Comparison of ENCODE assay signal across 31 mouse cellular contexts in genomic region chr2:160210507-160210906, GRCm38 (mm10).
DNase-seq lines count a peak whose midpoint lies in the region; ATAC-seq and TF ChIP-seq lines count a peak whose summit lies in the region.
"Had no signal": no experiment of that assay in that cellular context is flagged by ENCODE, and none has a peak within 500 bp of the region (broad histone marks: within the 10 kb centered on the region; RNA-seq: fewer than 3 reads in every experiment).

No protein-coding gene starts in this region.

- H3K27ac ChIP-seq in heart, embryonic 10.5 days = no peak overlapping the region
- H3K27ac ChIP-seq in lung, postnatal 0 days (ENCODE audit: low read length) = no peak overlapping the region
- H3K27ac ChIP-seq: forebrain, embryonic 15.5 days; gastrocnemius, adult 2 months; heart, embryonic 15.5 days; hindbrain, embryonic 12.5 days; hindbrain, postnatal 0 days; intestine, embryonic 15.5 days; limb, embryonic 10.5 days; limb, embryonic 15.5 days; midbrain, embryonic 15.5 days; neural tube, embryonic 12.5 days; stomach, postnatal 0 days had no signal

- no peaks in the 10 kb centered on the region for H3K36me3 ChIP-seq in heart, embryonic 10.5 days
- no peaks in the 10 kb centered on the region for H3K36me3 ChIP-seq in lung, postnatal 0 days (ENCODE audit: insufficient read depth, low read length)
- H3K36me3 ChIP-seq: forebrain, embryonic 15.5 days; heart, embryonic 15.5 days; hindbrain, embryonic 12.5 days; intestine, embryonic 15.5 days; limb, embryonic 10.5 days; limb, embryonic 15.5 days; midbrain, embryonic 15.5 days; neural tube, embryonic 12.5 days had no signal

- H3K4me2 ChIP-seq in lung, postnatal 0 days (replicated peaks; ENCODE audit: low read depth, low read length) = no peak overlapping the region
- H3K4me2 ChIP-seq: forebrain, embryonic 15.5 days; heart, embryonic 15.5 days; hindbrain, embryonic 12.5 days; intestine, embryonic 15.5 days; limb, embryonic 15.5 days; midbrain, embryonic 15.5 days; neural tube, embryonic 12.5 days had no signal

- TF ChIP-seq EP300 in lung, postnatal 0 days (IDR thresholded peaks at IDR 0.05) = no peak

- H3K27me3 ChIP-seq in heart, embryonic 10.5 days (ENCODE audit: insufficient read depth, poor library complexity, severe bottlenecking) = peaks cover 5% of the 10 kb centered on the region; the same call in 1 of the 2 replicates
- no peaks in the 10 kb centered on the region for H3K27me3 ChIP-seq in lung, postnatal 0 days (replicated peaks; ENCODE audit: insufficient read depth, low read length)
- H3K27me3 ChIP-seq: forebrain, embryonic 15.5 days; heart, embryonic 15.5 days; hindbrain, embryonic 12.5 days; intestine, embryonic 15.5 days; midbrain, embryonic 15.5 days; neural tube, embryonic 12.5 days had no signal

- H3K9ac ChIP-seq in lung, postnatal 0 days (replicated peaks; ENCODE audit: low read depth) = no peak overlapping the region
- H3K9ac ChIP-seq: forebrain, embryonic 15.5 days; heart, embryonic 15.5 days; hindbrain, embryonic 12.5 days; intestine, embryonic 15.5 days; limb, embryonic 15.5 days; midbrain, embryonic 15.5 days; neural tube, embryonic 12.5 days had no signal

- DNase-seq in heart, embryonic 10.5 days (ENCODE audit: low spot score) = peak; percentile 58
- no peak for DNase-seq in heart, postnatal 25 days (ENCODE audit: low spot score)
- DNase-seq in lung, postnatal 36 days = peak; percentile 22
- no peak for DNase-seq in lung, postnatal 14 days
- no peak for DNase-seq in cerebellum, adult 8-10 months
- no peak for DNase-seq in layer of hippocampus, adult 9-10 months (ENCODE audit: low spot score)
- DNase-seq in lung, postnatal 0 days (ENCODE audit: low spot score) = no peak
- DNase-seq: adrenal gland, postnatal 14 days; cerebellum, adult 18-20 months; cerebellum, postnatal 14 days; gastrocnemius, adult 2 months; gastrocnemius, postnatal 36 days; heart, postnatal 36 days; kidney, adult 8-10 months; kidney, postnatal 10 days; lung, adult 2 months; right cerebral cortex, adult 18-20 months; thymus, adult 18-20 months; thymus, postnatal 25 days had no signal

- TF ChIP-seq CTCF in lung, postnatal 0 days (IDR thresholded peaks at IDR 0.05) = no peak

- 55% methylated on average over 3 of the region's 3 CpGs for WGBS in heart, embryonic 10.5 days
- WGBS in lung, postnatal 0 days = 63% methylated on average over 3 of the region's 3 CpGs

- no peaks in the 10 kb centered on the region for H3K9me3 ChIP-seq in heart, embryonic 10.5 days
- no peaks in the 10 kb centered on the region for H3K9me3 ChIP-seq in lung, postnatal 0 days (ENCODE audit: low read length)
- H3K9me3 ChIP-seq: forebrain, embryonic 15.5 days; heart, embryonic 15.5 days; hindbrain, embryonic 12.5 days; intestine, embryonic 15.5 days; limb, embryonic 10.5 days; limb, embryonic 15.5 days; midbrain, embryonic 15.5 days; neural tube, embryonic 12.5 days had no signal

- intact Hi-C loops in heart, postnatal 25 days (cut with DNase I) = no loop called here

- H3K4me3 ChIP-seq in heart, embryonic 10.5 days = no peak overlapping the region
- no peak overlapping the region for H3K4me3 ChIP-seq in lung, postnatal 0 days (ENCODE audit: low read depth, low read length)
- H3K4me3 ChIP-seq: forebrain, embryonic 15.5 days; gastrocnemius, adult 2 months; heart, embryonic 15.5 days; hindbrain, embryonic 12.5 days; intestine, embryonic 15.5 days; limb, embryonic 10.5 days; limb, embryonic 15.5 days; midbrain, embryonic 15.5 days; myocyte; neural tube, embryonic 12.5 days had no signal

- H3K4me1 ChIP-seq in heart, embryonic 10.5 days = 0 out of 2 replicates have a peak, but pooled peaks cover 4% of the 10 kb centered on the region
- H3K4me1 ChIP-seq in lung, postnatal 0 days (ENCODE audit: insufficient read depth, low read depth, low read length) = no peaks in the 10 kb centered on the region
- H3K4me1 ChIP-seq: forebrain, embryonic 15.5 days; heart, embryonic 15.5 days; hindbrain, embryonic 12.5 days; intestine, embryonic 15.5 days; midbrain, embryonic 15.5 days; neural tube, embryonic 12.5 days had no signal

- peak; percentile 54 for ATAC-seq in megakaryocyte, adult 5-6 weeks (ENCODE audit: poor library complexity, severe bottlenecking)
- ATAC-seq in lung, postnatal 0 days = no peak
- ATAC-seq: forebrain, embryonic 15.5 days; hindbrain, postnatal 0 days; intestine, embryonic 15.5 days; midbrain, embryonic 15.5 days had no signal

Comparison
In these comparisons a context has a peak if more than half of its experiments do, and no peak if none do; other contexts are left out.
1. DNase-seq: peak in heart, embryonic 10.5 days (single experiment) and lung, postnatal 36 days (single experiment); none in heart, postnatal 25 days (single experiment), lung, postnatal 14 days (single experiment), cerebellum, adult 8-10 months (single experiment), layer of hippocampus, adult 9-10 months (single experiment) and lung, postnatal 0 days (single experiment).